Mouse (Mus musculus): ENCODE data around the gene Lipa.

Gene Lipa

GRCm38 (mm10) chr19:34464453-34464852 is 62.8 kb downstream of the Lipa start:
- DNase-seq (ENCODE audit: low read depth): no peak

GRCm38 (mm10) chr19:34461451-34462019 is 65.7 kb downstream of the Lipa start:
- DNase-seq (ENCODE audit: low read depth): no peak

- DNase-seq (ENCODE audit: low read depth): no peak
These were observed 76.4 kb downstream of the Lipa start for GRCm38 (mm10) chr19:34450784-34451370.

- no peak for DNase-seq (ENCODE audit: low read depth)
These were observed 78.4 kb downstream of the Lipa start for GRCm38 (mm10) chr19:34448851-34449250.

- DNase-seq (ENCODE audit: low read depth): no peak
These were observed 81.8 kb downstream of the Lipa start for GRCm38 (mm10) chr19:34445410-34446012.

GRCm38 (mm10) chr19:34444785-34445184 is 82.5 kb downstream of the Lipa start:
- DNase-seq (ENCODE audit: low read depth): no peak

Measured in naive thymus-derived CD4-positive, alpha-beta T cell, adult 2 months (primary cell).